Mouse (Mus musculus) ovary, postnatal 10 days (tissue): Measurements from ENCODE around the gene Sigmar1.
"Not testable (repeated sequence)": the region's sequence is repeated elsewhere in the genome, so short reads cannot be mapped to it uniquely, and the experiment has no call there.

Experiments
- DNase-seq: peaks from one replicate; pipeline ENCODE4 v3.0.0; 2022; ENCODE audit warnings: low spot score

Gene Sigmar1

GRCm38 (mm10) chr4:41710229-41710628 lies 45.7 kb downstream of the Sigmar1 start:
- DNase-seq: no peak

GRCm38 (mm10) chr4:41708192-41708745 lies 47.7 kb downstream of the Sigmar1 start:
- no peak for DNase-seq

GRCm38 (mm10) chr4:41707011-41707535 lies 48.9 kb downstream of the Sigmar1 start:
- no peak for DNase-seq

GRCm38 (mm10) chr4:41705922-41706754 lies 49.8 kb downstream of the Sigmar1 start:
- no peak for DNase-seq

GRCm38 (mm10) chr4:41704651-41705050 lies 51.3 kb downstream of the Sigmar1 start:
- no peak for DNase-seq

- DNase-seq: not testable (repeated sequence)
Measured at GRCm38 (mm10) chr4:41702226-41702625, 53.7 kb downstream of the Sigmar1 start.

GRCm38 (mm10) chr4:41700224-41700623 lies 55.7 kb downstream of the Sigmar1 start:
- DNase-seq: not testable (repeated sequence)

- not testable (repeated sequence) for DNase-seq
Measured at GRCm38 (mm10) chr4:41699783-41700182, 56.2 kb downstream of the Sigmar1 start, which contains the start of gene Il11ra1. Gene Il11ra1, plus strand, starts transcription at chr4:41699989.

- not testable (repeated sequence) for DNase-seq
Measured at GRCm38 (mm10) chr4:41698421-41699016, 57.4 kb downstream of the Sigmar1 start.

- DNase-seq: peak; percentile 63
Measured at GRCm38 (mm10) chr4:41696930-41697841, 58.8 kb downstream of the Sigmar1 start, which contains the start of gene Cntfr. Gene Cntfr, minus strand, starts transcription at chr4:41697089.

GRCm38 (mm10) chr4:41696452-41696851 lies 59.5 kb downstream of the Sigmar1 start:
- DNase-seq: not testable (repeated sequence)

GRCm38 (mm10) chr4:41695800-41696199 lies 60.2 kb downstream of the Sigmar1 start:
- DNase-seq: not testable (repeated sequence)

- DNase-seq: not testable (repeated sequence)
Measured at GRCm38 (mm10) chr4:41693511-41693910, 62.4 kb downstream of the Sigmar1 start.

GRCm38 (mm10) chr4:41690014-41690413 lies 65.9 kb downstream of the Sigmar1 start:
- DNase-seq: not testable (repeated sequence)

- not testable (repeated sequence) for DNase-seq
Measured at GRCm38 (mm10) chr4:41688562-41688961, 67.4 kb downstream of the Sigmar1 start.
